Mouse (Mus musculus): Measurements from ENCODE around the gene Cwc27.

DNA sequence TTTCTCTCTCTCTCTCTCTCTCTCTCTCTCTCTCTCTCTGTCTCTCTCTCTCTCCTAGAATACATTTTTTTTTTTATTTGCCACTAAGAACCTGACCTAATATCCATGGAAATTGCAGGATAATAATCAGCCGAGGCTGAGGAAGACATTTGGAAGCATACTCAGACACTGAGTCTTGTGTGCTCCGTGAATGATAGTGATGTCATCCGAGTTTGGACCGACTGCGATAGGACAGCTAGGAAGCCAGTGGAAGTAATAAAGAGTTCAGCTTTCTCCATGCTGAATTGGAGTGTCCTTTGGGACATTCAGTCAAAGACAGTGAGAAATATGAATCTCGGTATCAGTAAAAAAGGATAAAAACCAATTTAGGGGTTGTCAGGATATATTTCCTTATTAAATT, 214.7 kb downstream of the Cwc27 start:
- no peak for TF ChIP-seq POLR2A (IDR thresholded peaks at IDR 0.05; ENCODE audit: insufficient read length, low read depth)
- TF ChIP-seq SRF (IDR thresholded peaks at IDR 0.05; ENCODE audit: control insufficient read depth, insufficient read length, low read depth) = no peak
- TF ChIP-seq CEBPB (IDR thresholded peaks at IDR 0.05; ENCODE audit: insufficient read depth, poor library complexity, severe bottlenecking) = no peak
- no peak for TF ChIP-seq POLR2AphosphoS2 (IDR thresholded peaks at IDR 0.05; ENCODE audit: insufficient read length, low read depth)
- no peak for TF ChIP-seq E2F4 (IDR thresholded peaks at IDR 0.05; ENCODE audit: insufficient read depth)
